Mouse (Mus musculus) cerebellum, postnatal 10 days (tissue): Measurements from ENCODE around the gene Dennd5b.
A peak's percentile ranks its signal among the peaks of the same experiment; 100 is the strongest.

Experiments
- DNase-seq, 2 experiments: peaks; one replicate each; pipeline ENCODE4 v3.0.0; 2021; ENCODE audit warnings: mixed read lengths in 2 of 2

The Dennd5b gene

DNA sequence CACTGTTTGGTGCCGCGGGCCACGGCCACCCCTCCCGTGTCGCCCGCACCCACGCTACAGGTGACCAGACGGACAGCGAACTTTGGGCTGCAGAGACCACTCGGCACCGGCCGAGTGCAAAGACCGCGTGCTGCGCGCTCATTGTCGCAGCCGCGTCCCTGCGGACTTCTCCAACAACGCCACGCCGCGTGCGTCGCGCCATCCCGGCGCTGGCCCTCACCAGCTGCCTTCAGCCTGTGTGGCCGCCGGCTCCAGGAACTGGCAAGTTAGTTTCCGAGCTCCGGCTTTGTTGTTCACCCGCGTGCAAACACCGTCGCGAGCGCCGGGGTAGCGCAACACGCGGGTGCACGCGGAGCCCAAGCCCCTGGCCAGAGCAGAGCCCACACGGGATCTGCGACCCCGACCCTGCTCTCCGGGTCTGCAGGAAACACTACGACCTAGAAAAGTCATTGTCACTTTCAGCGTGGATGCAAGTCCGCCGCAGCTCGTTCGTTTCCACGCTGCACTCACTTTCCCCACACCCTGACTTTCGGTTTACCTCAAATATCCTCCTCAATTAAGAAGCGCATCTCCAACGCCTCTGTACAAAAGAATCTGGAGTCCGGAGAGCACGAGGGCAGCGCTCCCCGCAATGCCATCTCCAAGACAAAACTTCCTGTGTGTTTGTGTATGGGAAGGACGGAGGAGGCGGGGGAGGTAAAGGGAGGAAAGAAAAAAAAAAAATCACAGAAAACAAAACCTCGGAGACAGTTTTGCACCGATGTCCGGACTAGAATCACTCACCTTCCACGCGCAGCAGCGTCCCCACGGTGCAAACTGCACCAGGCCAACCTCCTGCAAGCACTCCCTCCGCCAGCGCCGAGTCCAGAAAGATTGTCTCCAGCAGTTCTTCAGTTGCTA lies 155.7 kb downstream of the Dennd5b start:
- peak; percentile 53 to 54 for DNase-seq

DNA sequence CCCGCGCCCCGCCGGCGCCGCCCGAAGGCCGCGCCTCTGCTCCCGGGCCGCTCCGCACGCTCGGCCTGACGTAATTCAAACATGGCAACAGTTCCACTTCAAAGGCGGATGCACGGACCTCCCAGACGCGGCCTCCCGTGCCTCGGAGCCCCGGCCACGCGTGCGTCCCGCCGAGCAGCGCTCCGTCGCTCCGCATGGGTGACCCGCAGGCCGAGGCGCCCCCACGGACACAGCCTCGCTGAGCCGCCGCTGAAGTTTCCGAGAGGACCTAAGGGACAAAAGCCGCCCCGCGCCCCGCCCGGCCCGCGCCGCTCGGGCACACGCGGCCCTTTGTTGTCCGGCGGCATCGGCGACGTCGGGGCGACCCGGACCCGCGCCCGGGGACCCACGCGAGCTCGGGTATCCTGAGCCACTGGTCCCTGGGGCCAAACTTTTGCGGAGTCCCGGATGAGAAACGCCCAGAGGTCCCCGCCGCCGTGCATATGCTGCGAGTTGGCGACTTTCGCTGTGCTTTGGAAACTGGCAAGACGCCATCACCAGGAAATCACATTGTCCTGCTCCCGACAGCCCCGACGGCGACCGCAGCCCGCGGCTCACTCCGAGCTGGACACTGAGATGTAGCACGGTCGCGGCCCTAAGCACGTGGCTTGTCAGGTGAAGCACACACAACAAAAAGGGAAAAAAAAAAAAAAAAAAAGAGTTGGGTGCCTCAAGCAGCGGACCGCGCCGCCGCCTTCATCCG lies 156.5 kb downstream of the Dennd5b start:
- DNase-seq = peak; percentile 78 to 81

DNA sequence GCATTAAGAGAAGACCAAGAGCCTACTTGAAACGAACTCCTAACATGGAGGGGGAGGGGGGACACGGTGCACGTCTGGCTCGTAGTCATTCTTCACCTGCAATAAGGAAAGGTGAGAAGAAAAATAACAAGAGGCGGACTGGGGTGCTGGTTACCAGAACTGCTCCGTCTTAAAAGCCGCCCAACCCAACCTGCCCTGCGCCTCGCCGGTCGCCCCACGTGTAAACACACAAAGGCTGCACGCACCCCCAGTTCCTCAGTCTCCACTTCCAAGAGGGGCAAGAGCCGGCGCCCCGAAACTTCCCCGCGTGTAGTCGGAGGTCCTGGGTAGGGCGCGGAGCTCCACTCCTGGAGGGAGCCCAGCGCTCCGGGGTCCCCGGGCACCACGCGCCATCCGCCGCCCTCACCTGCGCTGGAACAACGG lies 157.1 kb downstream of the Dennd5b start:
- no peak for DNase-seq

DNA sequence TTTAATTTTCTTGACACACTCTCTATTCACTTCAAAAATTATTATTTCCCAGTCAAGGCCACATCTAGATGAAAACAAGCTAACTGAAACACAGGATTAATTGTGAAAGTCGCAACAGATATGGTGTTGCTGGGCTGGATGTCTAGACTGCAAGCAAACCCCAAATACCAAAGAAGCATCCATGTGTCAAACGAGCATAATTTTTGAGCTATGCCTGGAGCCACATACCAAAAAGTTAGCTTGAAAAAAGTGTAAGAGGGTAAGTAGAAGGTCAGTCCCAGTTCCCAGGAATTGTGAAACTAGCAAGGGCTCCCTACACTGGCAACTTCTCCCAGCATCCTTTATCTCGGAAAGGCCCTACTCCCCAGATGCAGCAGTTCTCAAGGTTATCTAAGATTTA lies 157.8 kb downstream of the Dennd5b start:
- DNase-seq = no peak

DNA sequence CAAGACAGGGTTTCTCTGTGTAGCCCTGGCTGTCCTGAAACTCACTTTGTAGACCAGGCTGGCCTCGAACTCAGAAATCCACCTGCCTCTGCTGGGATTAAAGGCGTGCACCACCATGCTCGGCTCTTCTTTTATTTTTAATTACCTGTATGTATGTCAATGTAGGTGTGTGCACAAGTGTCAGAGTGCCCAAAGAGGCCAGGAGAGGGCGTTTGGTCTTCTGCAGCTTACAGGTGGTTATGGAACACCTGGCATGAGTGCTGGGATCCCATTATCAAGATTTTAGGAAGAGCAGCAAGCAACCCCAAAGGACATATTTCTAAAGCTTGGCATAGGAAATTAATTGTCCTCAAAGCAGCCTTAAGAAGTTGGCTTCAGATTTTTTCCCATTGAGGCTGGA lies 159.1 kb downstream of the Dennd5b start:
- DNase-seq = no peak

DNA sequence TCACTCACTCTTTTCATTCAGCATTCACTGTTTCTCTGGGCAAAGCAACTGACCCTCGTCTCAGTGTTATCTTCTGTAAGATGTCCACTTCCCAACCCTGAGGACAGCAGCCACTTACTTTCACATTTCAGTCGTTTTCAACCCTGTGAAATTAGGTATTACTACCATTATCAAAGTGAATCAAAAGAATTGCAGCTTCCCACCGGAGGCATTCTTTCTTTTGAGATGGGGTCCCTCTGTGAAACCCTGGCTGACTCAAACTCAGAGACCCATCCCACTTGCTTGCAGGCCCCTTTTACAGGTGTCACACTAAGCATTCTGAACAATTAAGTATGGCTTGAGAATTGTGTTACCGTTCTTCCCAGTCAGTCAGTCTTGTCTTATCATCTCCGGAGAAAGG lies 159.6 kb downstream of the Dennd5b start:
- DNase-seq = no peak

DNA sequence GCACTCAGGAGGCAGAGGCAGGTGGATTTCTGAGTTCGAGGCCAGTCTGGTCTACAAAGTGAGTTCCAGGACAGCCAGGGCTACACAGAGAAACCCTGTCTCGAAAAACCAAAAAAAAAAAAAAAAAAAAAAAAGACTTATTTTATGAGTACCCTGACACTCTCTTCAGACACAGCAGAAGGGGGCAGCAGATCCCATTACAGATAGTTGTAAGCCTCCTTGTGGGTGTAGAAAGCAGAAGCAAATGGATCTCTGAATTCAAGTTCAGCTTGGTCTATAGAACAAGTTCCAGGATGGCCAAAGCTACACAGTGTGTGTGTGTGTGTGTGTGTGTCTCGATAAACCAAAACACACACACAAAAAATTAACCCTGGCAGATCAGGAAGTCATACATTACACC lies 161.1 kb downstream of the Dennd5b start:
- peak; percentile 31 to 40 for DNase-seq
